Mouse (Mus musculus): Measurements from ENCODE around the gene Rnf19b.

Gene Rnf19b

GRCm38 (mm10) chr4:129058207-129059092, at the start of gene Rnf19b:
Gene Rnf19b, plus strand, starts transcription at chr4:129058271.
- no peak for DNase-seq (ENCODE audit: extremely low spot score, low read depth, low spot score)

- DNase-seq (ENCODE audit: extremely low spot score, low read depth, low spot score), result no peak
Observed at GRCm38 (mm10) chr4:129008672-129009071, 49.4 kb upstream of the Rnf19b start.

- no peak for DNase-seq (ENCODE audit: extremely low spot score, low read depth, low spot score)
Observed at GRCm38 (mm10) chr4:129009521-129009920, 48.5 kb upstream of the Rnf19b start.

DNA sequence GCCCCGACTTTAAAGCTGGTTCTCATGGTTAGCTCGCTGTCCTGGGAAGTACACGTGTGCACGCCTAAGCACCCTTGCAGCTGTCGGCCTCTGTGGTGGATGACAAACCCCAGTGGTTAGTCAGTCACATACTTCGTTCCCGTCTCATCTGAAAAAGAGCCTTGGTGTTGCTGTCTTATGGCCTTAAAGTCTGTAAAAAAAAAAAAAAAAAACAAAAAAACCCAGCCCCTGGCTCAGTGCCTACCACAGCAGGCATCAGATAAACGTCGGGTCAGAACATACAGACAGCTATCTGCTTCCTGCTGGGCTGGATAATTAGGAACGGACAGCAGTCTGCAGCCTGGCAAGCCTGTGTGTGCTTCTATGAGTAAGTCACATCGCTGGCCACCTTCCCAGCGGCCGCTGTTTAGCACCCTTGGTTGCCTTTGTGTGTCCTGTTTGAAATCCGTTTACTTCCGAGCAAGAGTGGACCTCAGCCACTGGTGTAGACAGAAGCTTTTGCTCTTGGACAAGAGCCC, 46.4 kb upstream of the Rnf19b start:
- DNase-seq (ENCODE audit: extremely low spot score, low read depth, low spot score), result no peak

DNA sequence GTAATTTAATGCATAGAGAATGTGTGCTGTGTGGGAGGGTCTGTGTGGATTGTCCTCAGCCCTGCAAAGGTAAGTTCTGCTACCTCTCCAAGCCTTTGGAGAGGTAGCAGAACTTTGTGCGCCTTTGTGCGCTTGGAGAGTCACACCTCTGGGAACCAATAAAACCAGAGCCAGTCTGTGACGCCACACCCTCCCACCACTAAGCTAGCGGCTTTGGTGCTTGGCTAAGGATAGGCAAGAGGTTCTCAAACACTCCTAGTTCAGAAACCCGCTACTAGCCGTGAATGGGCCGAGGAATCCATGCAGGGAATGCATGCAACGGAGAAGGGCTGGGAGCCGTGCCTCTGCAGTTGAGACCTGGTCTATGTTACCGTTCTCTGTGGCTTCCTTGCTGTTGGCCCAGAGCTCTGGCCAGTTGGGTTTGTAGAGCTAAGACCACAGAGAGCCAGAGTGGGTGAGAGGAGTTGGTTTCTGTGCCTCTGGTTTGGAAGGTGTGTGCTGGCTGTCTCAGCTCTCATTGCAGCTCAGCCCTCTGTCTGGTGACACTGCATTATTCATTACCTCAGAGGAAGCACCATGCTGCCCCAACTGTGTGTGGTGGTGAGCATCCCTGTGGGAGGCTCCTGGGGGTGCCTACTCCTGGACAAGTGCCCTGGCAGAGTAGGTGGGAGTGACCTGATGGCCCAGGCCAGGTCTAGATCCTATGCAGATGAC, 44.8 kb upstream of the Rnf19b start:
- DNase-seq (ENCODE audit: extremely low spot score, low read depth, low spot score), result no peak

DNA sequence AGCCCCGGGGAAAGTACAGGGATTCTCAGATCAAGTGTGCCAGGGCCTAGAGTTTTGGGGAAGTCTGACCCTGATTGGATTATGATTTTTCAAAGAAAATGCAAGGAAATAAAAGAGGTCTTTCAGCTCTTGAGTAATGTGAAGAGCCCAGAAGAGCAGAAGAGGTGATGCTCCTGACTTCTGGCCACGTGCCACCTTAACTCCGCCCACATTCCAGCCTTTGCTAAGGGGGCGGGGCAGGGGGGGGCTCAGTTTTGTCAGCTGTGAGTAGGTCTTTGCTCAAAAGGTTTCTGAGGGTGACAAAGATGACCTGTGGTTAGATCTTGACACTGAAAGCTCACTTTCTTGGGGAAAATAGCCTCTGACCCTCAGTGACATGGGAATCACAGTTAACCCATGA, 41.7 kb upstream of the Rnf19b start:
- no peak for DNase-seq (ENCODE audit: extremely low spot score, low read depth, low spot score)

DNA sequence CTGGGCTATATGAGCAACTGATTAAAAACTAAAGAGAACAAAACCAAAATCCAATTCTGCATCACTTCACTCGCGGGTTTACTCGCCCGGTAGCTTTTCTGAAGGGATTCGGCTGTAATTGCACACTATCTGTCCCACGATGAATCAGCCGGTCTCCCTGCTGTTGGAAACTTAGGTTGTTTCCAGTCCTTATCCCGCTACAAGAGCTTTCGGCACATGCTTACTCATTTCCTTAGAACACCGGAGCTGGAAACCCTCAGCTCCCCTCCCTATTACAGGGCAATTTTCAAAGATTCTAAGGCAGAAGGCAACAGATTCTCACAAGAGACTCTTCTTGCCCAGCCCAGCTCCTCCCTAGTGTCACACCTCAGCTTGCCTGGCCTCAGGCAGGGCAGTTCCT, 40.9 kb upstream of the Rnf19b start:
- DNase-seq (ENCODE audit: extremely low spot score, low read depth, low spot score), result no peak

GRCm38 (mm10) chr4:129018788-129019435, 39.2 kb upstream of the Rnf19b start:
- no peak for DNase-seq (ENCODE audit: extremely low spot score, low read depth, low spot score)

DNA sequence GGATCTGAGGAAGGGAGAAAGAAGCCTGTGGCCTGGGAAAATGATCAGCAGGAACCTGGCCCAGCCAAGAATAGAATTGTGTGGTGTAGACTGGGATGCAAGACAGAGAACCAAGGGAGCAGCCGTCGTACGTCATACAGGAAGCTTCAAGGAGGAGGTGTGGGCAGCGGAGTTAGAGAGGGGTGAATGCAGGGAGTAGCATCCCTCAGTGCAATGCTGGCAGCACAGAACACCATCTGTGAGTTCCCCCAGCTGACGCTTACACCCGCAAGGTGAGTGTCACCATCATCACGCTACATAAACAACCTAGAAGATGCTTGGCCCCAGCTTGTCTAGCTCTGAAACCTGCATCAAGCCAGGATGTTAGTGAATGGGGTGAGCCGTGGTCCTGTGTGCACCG, 38.3 kb upstream of the Rnf19b start:
- DNase-seq (ENCODE audit: extremely low spot score, low read depth, low spot score), result no peak

DNA sequence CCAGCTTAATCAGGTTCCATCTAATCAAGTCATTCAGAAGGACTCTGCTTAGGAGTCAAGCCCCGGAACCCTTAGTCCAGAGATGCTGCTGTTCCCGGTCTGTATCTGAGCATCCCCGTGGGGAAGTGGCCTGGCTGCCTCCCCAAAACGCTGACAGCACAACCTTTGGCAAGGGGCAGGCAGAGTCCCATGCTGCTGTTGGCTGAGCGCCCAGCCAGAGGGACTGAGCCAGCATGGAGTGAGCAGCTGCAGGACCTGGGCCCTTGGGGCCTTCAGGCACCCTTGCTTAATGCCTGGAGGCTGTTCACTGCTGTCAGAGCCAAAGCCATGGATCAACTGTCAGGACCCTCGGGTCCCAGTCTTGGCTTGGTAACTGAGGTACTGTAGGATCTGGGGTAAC, 37.6 kb upstream of the Rnf19b start:
- no peak for DNase-seq (ENCODE audit: extremely low spot score, low read depth, low spot score)

DNA sequence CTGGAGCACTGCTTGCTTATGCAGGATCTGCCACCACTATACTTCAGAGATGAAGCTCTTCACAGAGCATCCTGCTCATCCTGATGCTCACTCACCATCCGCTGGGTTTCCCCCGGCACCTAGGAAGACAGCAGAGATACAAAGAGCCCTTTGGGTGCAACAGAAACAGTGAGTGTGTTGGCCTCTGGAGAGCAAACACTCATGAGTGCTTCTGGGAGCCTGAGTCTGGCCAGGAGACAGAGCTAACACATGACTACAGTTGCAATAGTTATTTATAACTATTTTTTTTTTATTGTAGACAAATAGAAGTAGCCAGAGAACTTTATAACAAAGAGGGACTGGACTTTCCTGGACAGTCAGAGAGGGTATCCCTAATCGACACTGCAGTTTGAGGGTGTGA, 36.6 kb upstream of the Rnf19b start:
- DNase-seq (ENCODE audit: extremely low spot score, low read depth, low spot score), result no peak

DNA sequence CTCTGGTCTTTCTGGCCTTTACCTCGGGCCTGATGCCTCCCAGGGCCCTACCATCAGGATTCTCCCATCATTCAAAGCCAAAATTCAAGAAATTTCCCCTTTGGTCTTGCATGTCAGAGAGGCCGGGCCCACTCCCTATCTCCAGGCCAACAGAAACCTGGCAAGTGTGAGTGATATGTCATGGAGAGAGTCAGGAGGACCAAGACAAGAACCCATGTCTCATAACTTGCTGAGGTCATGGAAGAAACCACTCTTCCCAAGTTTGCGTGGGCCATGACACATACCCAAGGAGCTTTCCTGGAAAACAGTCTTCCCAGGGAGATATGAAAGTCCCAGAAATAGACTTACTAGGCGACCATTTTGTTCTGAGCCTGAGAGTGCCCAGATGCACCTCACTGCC, 36.2 kb upstream of the Rnf19b start:
- DNase-seq (ENCODE audit: extremely low spot score, low read depth, low spot score), result no peak

GRCm38 (mm10) chr4:129023884-129024283, 34.2 kb upstream of the Rnf19b start:
- DNase-seq (ENCODE audit: extremely low spot score, low read depth, low spot score), result no peak

- no peak for DNase-seq (ENCODE audit: extremely low spot score, low read depth, low spot score)
Observed at GRCm38 (mm10) chr4:129024775-129025174, 33.3 kb upstream of the Rnf19b start.

GRCm38 (mm10) chr4:129025707-129026106, 32.4 kb upstream of the Rnf19b start:
- DNase-seq (ENCODE audit: extremely low spot score, low read depth, low spot score), result no peak

GRCm38 (mm10) chr4:129030746-129031145, 27.3 kb upstream of the Rnf19b start:
- no peak for DNase-seq (ENCODE audit: extremely low spot score, low read depth, low spot score)

GRCm38 (mm10) chr4:129031408-129031965, 26.6 kb upstream of the Rnf19b start:
- DNase-seq (ENCODE audit: extremely low spot score, low read depth, low spot score), result no peak

DNA sequence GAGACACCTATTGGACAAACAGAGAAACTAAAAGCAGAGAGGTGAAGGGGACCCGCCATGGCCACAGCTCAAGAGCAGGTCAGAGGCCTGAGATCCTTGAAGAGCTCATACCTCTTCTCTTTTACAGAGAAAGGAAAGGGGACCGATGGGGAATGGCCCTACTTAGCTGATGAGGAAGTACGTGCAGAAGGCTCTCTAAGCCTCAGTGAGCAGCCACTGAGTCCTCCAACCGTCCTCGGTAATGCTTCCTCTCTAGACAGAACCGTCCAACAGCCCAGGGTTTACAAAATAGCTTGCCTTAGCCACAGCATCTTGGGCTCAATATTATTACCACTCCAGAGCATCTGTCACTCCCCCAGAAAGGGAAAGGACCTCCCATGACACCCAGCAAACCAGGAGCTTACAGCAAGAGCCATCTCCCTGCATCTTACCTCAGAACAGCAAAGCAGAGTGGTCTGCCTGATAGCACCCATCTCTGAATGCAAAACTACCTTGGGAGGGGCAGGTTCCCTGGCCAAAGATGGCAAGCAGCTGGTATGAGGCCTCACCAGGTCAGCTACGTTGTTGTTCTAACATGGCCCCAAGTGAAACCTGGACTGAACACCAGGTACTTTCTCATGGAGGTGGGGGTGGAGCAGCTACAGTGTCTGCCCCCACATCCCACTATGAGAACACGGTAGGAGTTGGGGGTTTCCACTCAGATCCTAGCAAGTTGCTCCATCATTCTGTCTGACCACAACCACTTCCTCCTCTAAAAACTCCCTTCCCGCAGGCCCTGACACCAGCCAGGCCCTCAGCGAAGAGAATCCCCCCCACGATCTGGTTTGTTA, 25.7 kb upstream of the Rnf19b start:
- no peak for DNase-seq (ENCODE audit: extremely low spot score, low read depth, low spot score)

GRCm38 (mm10) chr4:129032963-129033951, 24.8 kb upstream of the Rnf19b start:
- no peak for DNase-seq (ENCODE audit: extremely low spot score, low read depth, low spot score)

Measured in hindlimb bud, embryonic 11.5 days (tissue).